9 mouse cellular contexts compared by ENCODE assay signal in the genomic region with DNA sequence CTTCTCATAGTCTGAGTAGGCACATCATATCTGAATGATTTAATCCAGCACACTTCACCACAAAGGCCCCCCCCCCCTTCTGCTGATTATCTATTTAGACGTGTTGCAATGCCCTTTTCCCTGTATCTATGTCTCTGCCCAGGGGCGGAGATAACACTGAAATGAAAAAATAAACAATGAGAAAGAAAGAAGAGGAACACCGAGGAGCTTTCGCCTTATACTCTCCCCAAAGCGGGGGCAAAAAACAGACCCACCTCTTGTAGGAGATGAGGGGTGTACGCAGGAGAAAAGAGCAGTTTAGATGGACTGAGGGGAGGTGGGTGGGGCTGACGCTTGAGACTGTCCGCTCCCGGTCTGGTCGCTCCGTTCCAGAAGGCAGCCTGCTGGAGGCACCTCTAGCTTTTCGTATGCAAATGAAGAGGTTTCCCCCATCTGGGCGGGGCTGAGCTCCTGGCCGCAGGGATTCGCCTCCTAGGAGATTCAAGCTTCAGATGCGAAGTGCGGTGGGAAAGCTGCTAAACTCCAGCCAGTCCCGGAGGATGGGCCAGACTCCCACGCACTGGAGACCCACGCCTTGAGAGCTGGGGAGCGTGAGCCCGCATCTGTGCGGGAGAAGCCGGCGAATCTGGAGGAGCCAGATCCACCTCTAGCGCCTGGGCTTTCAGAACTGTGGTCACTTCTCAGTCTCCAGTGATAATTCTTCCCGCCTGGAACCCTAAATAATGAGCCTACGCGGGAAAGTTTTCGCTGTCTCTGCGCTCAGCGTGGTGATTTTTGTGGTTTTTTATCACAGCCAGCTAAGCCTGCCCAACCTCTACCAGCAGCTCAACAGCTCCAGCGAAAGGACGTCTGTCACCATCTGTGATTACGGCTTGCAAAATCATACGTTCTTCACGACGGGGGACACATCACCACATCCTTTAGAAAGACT. TPM values are rescaled to one million over a fixed set of nuclear protein-coding genes. Genes with fewer than 3 reads are reported as not detected.
A peak's percentile ranks its signal among the peaks of the same experiment; 100 is the strongest.
DNase-seq lines count a peak whose midpoint lies in the region; ATAC-seq and TF ChIP-seq lines count a peak whose summit lies in the region.
"Had no signal": no experiment of that assay in that cellular context is flagged by ENCODE, and none has a peak within 500 bp of the region (broad histone marks: within the 10 kb centered on the region; RNA-seq: fewer than 3 reads in every experiment).

No protein-coding gene starts in this region.

- peaks cover 4% of the 10 kb centered on the region; the same call in 1 of the 2 replicates for H3K4me1 ChIP-seq in hindbrain, embryonic 11.5 days (replicated peaks; ENCODE audit: control insufficient read depth, insufficient read depth, low read length)

- no peak for TF ChIP-seq CTCF in brain, embryonic 14.5 days (IDR thresholded peaks at IDR 0.05; ENCODE audit: borderline replicate concordance, extremely low read depth, insufficient read depth, insufficient read length)
- TF ChIP-seq CTCF in left cerebral cortex, adult 2 months (IDR thresholded peaks at IDR 0.05) = no peak

- H3K79me2 ChIP-seq in macrophage (ENCODE audit: inconsistent target) = no peaks in the 10 kb centered on the region

- H3K27ac ChIP-seq in hindbrain, embryonic 11.5 days (ENCODE audit: low read depth, low read length) = no peak overlapping the region
- peak overlapping the region; percentile 10; the same call in 1 of the 2 replicates for H3K27ac ChIP-seq in left cerebral cortex, adult 2 months
- H3K27ac ChIP-seq in macrophage = no peak overlapping the region

- peak; percentile 60 to 81 for DNase-seq in adrenal gland, adult (ENCODE audit: inconsistent age in 2 of 2, low spot score in 1 of 2)
- DNase-seq in adrenal gland, postnatal 4 days (ENCODE audit: low spot score in 2 of 2) = no peak
- peak; percentile 86 for DNase-seq in brain, embryonic 14.5 days (ENCODE audit: low read depth)
- peak; percentile 27 to 31 for DNase-seq in frontal cortex, postnatal 14 days (ENCODE audit: low spot score in 2 of 2)
- DNase-seq in hindbrain, embryonic 11.5 days (ENCODE audit: low spot score) = peak; percentile 81
- peak; percentile 47 to 54 for DNase-seq in left cerebral cortex, adult 2 months (ENCODE audit: extremely low spot score in 1 of 2, low spot score in 2 of 2)
- peak; percentile 72 for DNase-seq in right cerebral cortex, adult 18-20 months

- intact Hi-C loops in left cerebral cortex, adult 2 months (cut with DNase I) = loop anchor here (5.0 kb wide), 1 partner anchor 65 kb away; no protein-coding TSS in a partner anchor

- no peaks in the 10 kb centered on the region for H3K36me3 ChIP-seq in hindbrain, embryonic 11.5 days (ENCODE audit: control insufficient read depth, insufficient read depth, low read length)
- no peaks in the 10 kb centered on the region for H3K36me3 ChIP-seq in macrophage (ENCODE audit: inconsistent target)
- H3K36me3 ChIP-seq: G1E had no signal

- WGBS in hindbrain, embryonic 11.5 days = under 1% methylated on average over 38 of the region's 38 CpGs
- 1% methylated on average over 37 of the region's 38 CpGs for WGBS in macrophage (ENCODE audit: missing documents)

- H3K4me2 ChIP-seq in hindbrain, embryonic 11.5 days (replicated peaks; ENCODE audit: low read depth, low read length) = peak overlapping the region; percentile 92

- H3K9me3 ChIP-seq in hindbrain, embryonic 11.5 days (ENCODE audit: control insufficient read depth, low read length) = no peaks in the 10 kb centered on the region
- H3K9me3 ChIP-seq: G1E had no signal

- peaks cover 7% of the 10 kb centered on the region for H3K27me3 ChIP-seq in hindbrain, embryonic 11.5 days (ENCODE audit: control insufficient read depth, insufficient read depth, low read length)

- peak overlapping the region; percentile 59 for H3K9ac ChIP-seq in hindbrain, embryonic 11.5 days (ENCODE audit: low read depth, low read length)

- peak; percentile 89 for ATAC-seq in hindbrain, embryonic 11.5 days (ENCODE audit: low FRiP score)

- no peak for TF ChIP-seq POLR2A in brain, embryonic 14.5 days (IDR thresholded peaks at IDR 0.05; ENCODE audit: borderline replicate concordance, extremely low read depth, insufficient read depth, insufficient read length, poor library complexity, severe bottlenecking)

- H3K4me3 ChIP-seq in hindbrain, embryonic 11.5 days (ENCODE audit: low read depth, low read length) = peak overlapping the region; percentile 45
- H3K4me3 ChIP-seq in left cerebral cortex, adult 2 months = peak overlapping the region; percentile 59
- H3K4me3 ChIP-seq in macrophage (ENCODE audit: inconsistent target) = peak overlapping the region; percentile 33

RNA-seq across cellular contexts. Expression of gene Gcnt2, which starts 57.9 kb away (rescaled TPM):
- total RNA-seq in adrenal gland, postnatal 4 days (2021) = 10 to 100 TPM; 10.3 to 11.0 TPM
- 2.0 and 4.2 TPM in 2 replicates for polyA plus RNA-seq in brain, embryonic 14.5 days (2012; rRNA removed)
- 6.7 and 7.4 TPM in 2 replicates for polyA plus RNA-seq in hindbrain, embryonic 11.5 days (2014; fragmentation: Nextera tagmentation; extraction: Ambion mirVana)
- total RNA-seq in left cerebral cortex, adult 2 months (2021) = 10 to 100 TPM; 21.1 to 21.7 TPM
- 10 to 100 TPM in 1 of 26 experiments, 1 to 10 TPM in 15, under 1 TPM in 9, not detected in 1; 0.20 to 20.1 (median 1.2) TPM for total RNA-seq in macrophage (2018; cell fraction: chromatin; rRNA removed)
- total RNA-seq in macrophage (2018; cell fraction: cytosol; rRNA removed) = 1 to 10 TPM in 5 of 26 experiments, under 1 TPM in 21; 0.22 to 2.1 (median 0.62) TPM
- total RNA-seq in macrophage (2018; cell fraction: nucleus; rRNA removed) = 10 to 100 TPM in 2 of 26 experiments, 1 to 10 TPM in 21, under 1 TPM in 3; 0.33 to 15.6 (median 2.2) TPM
- polyA plus RNA-seq in macrophage (2018) = 0.42 to 0.68 TPM (median 0.46 TPM) in 3 replicates
- polyA plus RNA-seq: G1E had no signal

Comparison
In these comparisons a context has a peak if more than half of its experiments do, and no peak if none do; other contexts are left out.
1. DNase-seq: peak in adrenal gland, adult (2 of 2), brain, embryonic 14.5 days (single experiment), frontal cortex, postnatal 14 days (2 of 2), hindbrain, embryonic 11.5 days (single experiment), left cerebral cortex, adult 2 months (2 of 2) and right cerebral cortex, adult 18-20 months (single experiment); none in adrenal gland, postnatal 4 days (0 of 2).
2. Peak in every context shown above with its lines, with median percentiles within 50 percentile points of each other: H3K4me3 ChIP-seq.